Mouse (Mus musculus): ENCODE measurements around the gene Adcy10. TPM values are rescaled to one million over a fixed set of nuclear protein-coding genes. Genes with fewer than 3 reads are reported as not detected.

Adcy10 gene
- polyA plus RNA-seq, 1 experiment = not detected

DNA sequence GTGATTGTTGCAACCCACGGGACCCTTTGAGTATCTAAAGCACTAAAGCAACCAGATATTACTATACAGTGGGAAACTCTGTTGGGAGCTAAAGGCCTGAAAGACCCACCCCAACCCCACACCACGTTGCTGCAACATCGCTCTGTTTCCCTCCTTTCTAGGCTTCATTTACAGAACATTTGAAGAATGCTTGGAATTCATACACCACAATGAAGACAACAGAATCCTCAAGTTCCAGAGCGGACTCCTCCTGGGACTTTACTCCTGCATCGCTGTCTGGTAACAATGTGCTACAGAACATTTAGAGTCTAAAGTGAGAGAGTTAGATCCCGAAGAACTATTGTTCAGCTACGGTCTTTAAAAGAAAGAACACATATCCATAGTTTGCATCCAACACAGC lies 82.5 kb downstream of the Adcy10 start:
- no peak overlapping the region for H3K4me3 ChIP-seq (ENCODE audit: insufficient read depth, low read depth, low read length)
- no peak for TF ChIP-seq CTCF (IDR thresholded peaks at IDR 0.05; ENCODE audit: insufficient read depth, low read depth, low read length)
- TF ChIP-seq POLR2A (IDR thresholded peaks at IDR 0.05; ENCODE audit: insufficient read depth, low read depth, low read length) = no peak
- H3K27ac ChIP-seq (ENCODE audit: insufficient read depth, low read depth, low read length) = no peak overlapping the region
- WGBS = 86% methylated on average over 7 of the region's 7 CpGs
- H3K4me1 ChIP-seq (ENCODE audit: control insufficient read depth, insufficient read depth, low read length) = no peaks in the 10 kb centered on the region

DNA sequence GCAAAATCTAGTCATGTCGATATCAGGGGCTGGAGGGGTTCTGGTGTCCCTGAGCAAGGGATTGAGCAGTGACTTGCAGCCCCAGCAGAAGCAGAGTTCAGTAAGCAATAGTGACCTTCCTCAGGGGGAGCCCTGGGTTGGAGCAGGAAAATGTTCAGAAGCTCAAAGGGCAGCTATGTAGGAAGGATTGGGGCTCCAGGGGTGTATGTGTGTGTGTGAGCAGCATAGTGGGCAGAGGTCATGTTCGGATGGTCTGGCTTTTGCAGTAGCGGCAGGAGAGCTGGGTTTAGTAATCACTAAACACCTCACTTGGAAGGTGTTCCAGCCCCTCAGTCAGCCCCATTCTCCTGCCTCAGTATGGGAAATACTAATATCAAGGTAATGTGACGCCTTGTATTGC lies 91.0 kb downstream of the Adcy10 start:
- no peak overlapping the region for H3K4me3 ChIP-seq (ENCODE audit: insufficient read depth, low read depth, low read length)
- no peak for TF ChIP-seq POLR2A (IDR thresholded peaks at IDR 0.05; ENCODE audit: insufficient read depth, low read depth, low read length)
- no peak for TF ChIP-seq CTCF (IDR thresholded peaks at IDR 0.05; ENCODE audit: insufficient read depth, low read depth, low read length)
- 90% methylated on average over 4 of the region's 4 CpGs for WGBS
- no peak overlapping the region for H3K27ac ChIP-seq (ENCODE audit: insufficient read depth, low read depth, low read length)
- H3K4me1 ChIP-seq (ENCODE audit: control insufficient read depth, insufficient read depth, low read length) = no peaks in the 10 kb centered on the region

- H3K4me1 ChIP-seq (ENCODE audit: control insufficient read depth, insufficient read depth, low read length) = no peaks in the 10 kb centered on the region
- H3K4me3 ChIP-seq (ENCODE audit: insufficient read depth, low read depth, low read length) = no peak overlapping the region
- WGBS = 86% methylated on average over 9 of the region's 9 CpGs
- no peak overlapping the region for H3K27ac ChIP-seq (ENCODE audit: insufficient read depth, low read depth, low read length)
- no peak for TF ChIP-seq CTCF (IDR thresholded peaks at IDR 0.05; ENCODE audit: insufficient read depth, low read depth, low read length)
- no peak for TF ChIP-seq POLR2A (IDR thresholded peaks at IDR 0.05; ENCODE audit: insufficient read depth, low read depth, low read length)
Measured at GRCm38 (mm10) chr1:165576459-165577112, 91.6 kb downstream of the Adcy10 start.

GRCm38 (mm10) chr1:165579332-165579731 lies 94.3 kb downstream of the Adcy10 start:
- WGBS = 59% methylated on average over 5 of the region's 5 CpGs
- H3K27ac ChIP-seq (ENCODE audit: insufficient read depth, low read depth, low read length) = no peak overlapping the region
- no peak for TF ChIP-seq POLR2A (IDR thresholded peaks at IDR 0.05; ENCODE audit: insufficient read depth, low read depth, low read length)
- no peak for TF ChIP-seq CTCF (IDR thresholded peaks at IDR 0.05; ENCODE audit: insufficient read depth, low read depth, low read length)

DNA sequence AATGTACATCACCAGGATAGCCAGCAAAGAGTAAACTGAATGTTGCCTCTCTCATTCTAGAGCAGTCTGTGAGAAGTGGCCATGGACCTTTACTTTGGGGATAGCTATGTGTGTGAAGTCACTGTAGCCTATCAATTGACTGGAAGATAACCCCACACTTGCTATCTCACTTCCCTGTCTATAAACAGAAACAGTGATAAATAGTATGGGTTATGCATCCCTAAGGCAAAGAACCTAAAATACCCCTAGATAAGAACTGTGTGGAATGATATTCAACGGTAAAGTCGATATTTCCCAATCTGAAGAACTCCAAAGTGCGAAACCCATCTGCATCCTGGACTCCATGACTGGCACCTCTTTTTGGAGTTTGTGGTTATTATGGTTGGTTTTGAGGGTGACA lies 96.3 kb downstream of the Adcy10 start:
- WGBS = 89% methylated on average over 3 of the region's 3 CpGs
- no peak overlapping the region for H3K27ac ChIP-seq (ENCODE audit: insufficient read depth, low read depth, low read length)
- H3K4me1 ChIP-seq (ENCODE audit: control insufficient read depth, insufficient read depth, low read length) = no peaks in the 10 kb centered on the region
- H3K4me3 ChIP-seq (ENCODE audit: insufficient read depth, low read depth, low read length) = no peak overlapping the region
- no peak for TF ChIP-seq CTCF (IDR thresholded peaks at IDR 0.05; ENCODE audit: insufficient read depth, low read depth, low read length)

More at GRCm38 (mm10) chr1:165579332-165579731, 94.3 kb downstream of the Adcy10 start:
- H3K4me3 ChIP-seq (ENCODE audit: insufficient read depth, low read depth, low read length) = no peak overlapping the region
- no peaks in the 10 kb centered on the region for H3K4me1 ChIP-seq (ENCODE audit: control insufficient read depth, insufficient read depth, low read length)

DNA sequence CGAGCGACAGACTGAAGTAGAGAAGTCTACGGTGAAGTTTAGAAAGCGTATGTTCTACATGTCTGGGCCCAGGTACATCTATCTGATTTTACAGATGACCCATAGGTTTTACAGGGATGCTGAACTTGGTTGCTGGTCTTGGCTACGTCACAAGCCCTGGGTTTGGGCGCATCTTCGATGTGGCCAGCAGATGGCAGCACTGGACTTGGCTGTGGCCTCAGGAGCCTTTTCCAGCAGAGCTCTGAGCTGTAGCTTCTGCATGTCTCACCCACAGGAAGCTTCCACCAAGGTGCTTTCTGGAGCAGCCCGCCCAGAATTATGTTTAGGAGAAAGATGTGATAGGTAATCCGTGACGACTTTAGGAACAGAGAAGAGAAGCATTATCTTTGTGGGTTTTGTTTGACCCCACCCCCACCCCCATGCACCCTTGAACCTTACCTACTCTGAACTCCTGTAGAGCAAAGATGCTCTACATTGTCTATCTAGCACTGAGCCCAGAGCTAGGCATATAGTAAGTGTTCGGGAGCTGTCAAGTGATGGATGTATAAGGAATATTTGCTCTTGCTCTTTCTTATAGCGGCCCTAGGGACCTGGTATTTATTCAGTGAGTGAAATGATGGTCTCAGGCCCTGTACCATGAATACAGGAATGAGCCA lies 98.7 kb downstream of the Adcy10 start:
- TF ChIP-seq CTCF (IDR thresholded peaks at IDR 0.05; ENCODE audit: insufficient read depth, low read depth, low read length) (peak; percentile 75), POLR2A (IDR thresholded peaks at IDR 0.05; ENCODE audit: insufficient read depth, low read depth, low read length) (no peak)
- H3K4me1 ChIP-seq (ENCODE audit: control insufficient read depth, insufficient read depth, low read length) = no peaks in the 10 kb centered on the region
- H3K4me3 ChIP-seq (ENCODE audit: insufficient read depth, low read depth, low read length) = no peak overlapping the region
- WGBS = 35% methylated on average over 12 of the region's 12 CpGs
- H3K27ac ChIP-seq (ENCODE audit: insufficient read depth, low read depth, low read length) = no peak overlapping the region

GRCm38 (mm10) chr1:165585389-165586104 lies 100.6 kb downstream of the Adcy10 start:
- no peak overlapping the region for H3K4me3 ChIP-seq (ENCODE audit: insufficient read depth, low read depth, low read length)
- H3K4me1 ChIP-seq (ENCODE audit: control insufficient read depth, insufficient read depth, low read length) = peaks cover 9% of the 10 kb centered on the region
- no peak for TF ChIP-seq CTCF (IDR thresholded peaks at IDR 0.05; ENCODE audit: insufficient read depth, low read depth, low read length)
- TF ChIP-seq POLR2A (IDR thresholded peaks at IDR 0.05; ENCODE audit: insufficient read depth, low read depth, low read length) = no peak
- 81% methylated on average over 14 of the region's 14 CpGs for WGBS
- H3K27ac ChIP-seq (ENCODE audit: insufficient read depth, low read depth, low read length) = no peak overlapping the region

DNA sequence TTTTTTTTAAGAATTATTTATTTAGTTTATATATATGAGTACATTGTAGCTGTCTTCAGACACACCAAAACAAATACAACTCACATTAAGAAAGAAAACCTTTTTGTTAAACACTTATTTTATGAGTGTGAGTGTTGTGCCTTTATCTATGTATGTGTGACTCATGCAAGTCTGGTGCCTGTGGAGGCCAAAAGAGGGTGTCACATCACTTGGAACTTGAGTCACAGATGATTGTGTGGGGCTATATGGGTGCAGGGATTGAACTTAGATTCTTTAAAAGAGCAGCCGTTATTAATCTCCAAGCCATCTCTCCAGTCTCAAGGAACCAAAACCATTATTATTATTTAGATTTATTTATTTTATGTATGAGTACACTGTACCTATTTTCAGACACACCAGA lies 101.4 kb downstream of the Adcy10 start:
- Histone ChIP-seq H3K27ac (ENCODE audit: insufficient read depth, low read depth, low read length) (no peak overlapping the region), H3K4me3 (ENCODE audit: insufficient read depth, low read depth, low read length) (no peak overlapping the region), H3K4me1 (ENCODE audit: control insufficient read depth, insufficient read depth, low read length) (peaks cover 9% of the 10 kb centered on the region)
- 44% methylated on average over 1 of the region's 1 CpGs for WGBS
- TF ChIP-seq CTCF (IDR thresholded peaks at IDR 0.05; ENCODE audit: insufficient read depth, low read depth, low read length) (no peak), POLR2A (IDR thresholded peaks at IDR 0.05; ENCODE audit: insufficient read depth, low read depth, low read length) (no peak)

- TF ChIP-seq CTCF (IDR thresholded peaks at IDR 0.05; ENCODE audit: insufficient read depth, low read depth, low read length) = no peak
- no peak for TF ChIP-seq POLR2A (IDR thresholded peaks at IDR 0.05; ENCODE audit: insufficient read depth, low read depth, low read length)
- 85% methylated on average over 8 of the region's 8 CpGs for WGBS
- H3K27ac ChIP-seq (ENCODE audit: insufficient read depth, low read depth, low read length) = no peak overlapping the region
- no peak overlapping the region for H3K4me3 ChIP-seq (ENCODE audit: insufficient read depth, low read depth, low read length)
- H3K4me1 ChIP-seq (ENCODE audit: control insufficient read depth, insufficient read depth, low read length) = peaks cover 9% of the 10 kb centered on the region
Measured at GRCm38 (mm10) chr1:165587845-165588244, 102.9 kb downstream of the Adcy10 start.
